Mouse (Mus musculus) erythroblast, embryonic 14.5 days (primary cell): ENCODE data around the gene Mptx2.

Experiments used
- GATA1 ChIP-seq: IDR thresholded peaks from 2 replicates; pipeline ENCODE4 v1.6.1; 2012; ENCODE audit warnings: low read length, inconsistent platforms, mixed read lengths
- TAL1 ChIP-seq: IDR thresholded peaks from 3 replicates; pipeline ENCODE4 v1.6.1; 2012; ENCODE audit warnings: low read length, inconsistent platforms, mixed read lengths

DNA sequence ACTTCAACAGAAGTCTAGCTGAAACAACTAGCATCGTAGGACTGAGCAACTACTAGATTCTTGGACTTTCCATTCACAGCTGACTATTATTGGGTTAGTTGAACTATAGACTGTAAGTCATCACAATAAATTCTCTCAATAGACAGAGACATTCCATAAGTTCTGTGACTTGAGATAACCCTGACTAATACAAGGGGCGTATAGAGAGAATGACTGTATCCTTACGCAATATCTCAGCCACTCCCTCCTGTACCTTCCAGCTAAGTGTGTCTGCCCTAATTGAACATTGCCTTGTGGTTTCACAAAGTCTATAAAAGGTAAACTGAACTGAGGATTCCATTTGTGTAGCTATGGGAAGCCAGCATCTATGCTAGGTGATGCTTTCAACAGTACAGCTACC, 27.7 kb downstream of the Mptx2 start:
- TF ChIP-seq GATA1, result no peak
- no peak for TF ChIP-seq TAL1
